7 mouse cellular contexts compared by ENCODE assay signal in the genomic region with DNA sequence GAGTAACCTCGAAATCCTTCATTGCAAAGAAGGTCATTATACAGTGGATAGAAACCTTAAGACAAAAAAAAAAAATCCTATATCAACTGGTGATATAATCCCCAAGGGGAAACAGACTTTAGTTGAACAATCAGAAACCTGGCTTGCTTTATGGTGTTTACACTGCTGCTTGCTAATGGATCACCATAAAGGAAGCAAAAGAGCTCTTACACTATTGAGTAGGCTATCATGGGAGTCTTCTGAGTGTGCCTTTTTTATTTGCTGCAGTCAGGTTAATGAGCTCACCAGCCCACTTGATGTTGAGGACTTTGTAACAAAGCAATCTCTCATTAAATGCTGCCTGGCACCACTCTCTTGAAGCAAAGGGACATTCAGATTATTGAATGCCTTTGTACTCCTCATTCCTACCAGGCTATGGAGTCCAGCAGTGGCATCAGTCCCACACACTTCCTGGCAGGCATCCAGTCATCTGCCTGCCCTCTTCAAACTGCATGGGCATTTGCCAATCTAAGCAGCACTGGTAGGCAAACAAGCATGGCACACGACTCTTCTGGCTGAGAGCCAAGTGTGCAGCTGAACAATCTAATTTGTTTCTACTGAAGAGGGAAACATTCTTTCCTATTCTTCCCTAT.
DNase-seq lines count a peak whose midpoint lies in the region; ATAC-seq lines count a peak whose summit lies in the region.

No protein-coding gene starts in this region.

- peak; percentile 90 for ATAC-seq in heart, embryonic 15.5 days (replicated peaks; ENCODE audit: insufficient number of reproducible peaks, insufficient read depth, low FRiP score, low read depth)
- peak; percentile 75 for ATAC-seq in midbrain, embryonic 12.5 days (ENCODE audit: low FRiP score, low read depth)
- ATAC-seq in stomach, embryonic 16.5 days (ENCODE audit: insufficient read depth, low FRiP score), result peak; percentile 25; the same call in 1 of the 2 replicates
- no peak for ATAC-seq in megakaryocyte progenitor cell, adult 5-6 weeks (replicated peaks; ENCODE audit: poor library complexity)

- no peaks in the 10 kb centered on the region for H3K36me3 ChIP-seq in heart, embryonic 15.5 days
- no peaks in the 10 kb centered on the region for H3K36me3 ChIP-seq in midbrain, embryonic 12.5 days
- H3K36me3 ChIP-seq in stomach, embryonic 16.5 days (ENCODE audit: control insufficient read depth, insufficient read depth, low read length), result no peaks in the 10 kb centered on the region

- H3K4me1 ChIP-seq in heart, embryonic 15.5 days (replicated peaks), result peaks cover 7% of the 10 kb centered on the region
- H3K4me1 ChIP-seq in midbrain, embryonic 12.5 days, result peaks cover 7% of the 10 kb centered on the region; the same call in 1 of the 2 replicates
- H3K4me1 ChIP-seq in stomach, embryonic 16.5 days (ENCODE audit: control insufficient read depth, insufficient read depth, low read length), result no peaks in the 10 kb centered on the region

- H3K4me3 ChIP-seq in heart, embryonic 15.5 days, result no peak overlapping the region
- no peak overlapping the region for H3K4me3 ChIP-seq in midbrain, embryonic 12.5 days
- H3K4me3 ChIP-seq in stomach, embryonic 16.5 days (replicated peaks; ENCODE audit: low read length), result no peak overlapping the region

- no peaks in the 10 kb centered on the region for H3K27me3 ChIP-seq in heart, embryonic 15.5 days
- H3K27me3 ChIP-seq in midbrain, embryonic 12.5 days, result no peaks in the 10 kb centered on the region
- H3K27me3 ChIP-seq in stomach, embryonic 16.5 days (ENCODE audit: control insufficient read depth, insufficient read depth, low read length), result no peaks in the 10 kb centered on the region

- no peaks in the 10 kb centered on the region for H3K9me3 ChIP-seq in heart, embryonic 15.5 days (replicated peaks)
- H3K9me3 ChIP-seq in midbrain, embryonic 12.5 days, result no peaks in the 10 kb centered on the region
- H3K9me3 ChIP-seq in stomach, embryonic 16.5 days (replicated peaks; ENCODE audit: control insufficient read depth, low read length), result no peaks in the 10 kb centered on the region

- peak overlapping the region; percentile 45; the same call in 1 of the 2 replicates for H3K27ac ChIP-seq in heart, embryonic 15.5 days
- no peak overlapping the region for H3K27ac ChIP-seq in midbrain, embryonic 12.5 days (replicated peaks)
- no peak overlapping the region for H3K27ac ChIP-seq in stomach, embryonic 16.5 days (ENCODE audit: low read length)

- DNase-seq in brain, adult 2 months (ENCODE audit: low read depth, low spot score), result peak; percentile 89
- DNase-seq in cerebellum, adult 11-12 months, result peak; percentile 70
- DNase-seq in layer of hippocampus, adult 9-10 months (ENCODE audit: low spot score), result peak; percentile 24

- 40% methylated on average over 2 of the region's 2 CpGs for WGBS in heart, embryonic 15.5 days
- WGBS in midbrain, embryonic 12.5 days, result 57% methylated on average over 2 of the region's 2 CpGs
- WGBS in stomach, embryonic 16.5 days, result 39% methylated on average over 2 of the region's 2 CpGs

- H3K4me2 ChIP-seq in heart, embryonic 15.5 days, result no peak overlapping the region
- H3K4me2 ChIP-seq in midbrain, embryonic 12.5 days (replicated peaks), result no peak overlapping the region
- H3K4me2 ChIP-seq in stomach, embryonic 16.5 days (ENCODE audit: low read depth, low read length), result no peak overlapping the region

- H3K9ac ChIP-seq in heart, embryonic 15.5 days, result no peak overlapping the region
- H3K9ac ChIP-seq in midbrain, embryonic 12.5 days (replicated peaks), result no peak overlapping the region
- no peak overlapping the region for H3K9ac ChIP-seq in stomach, embryonic 16.5 days (ENCODE audit: low read length)

Comparison
In these comparisons a context has a peak if more than half of its experiments do, and no peak if none do; other contexts are left out.
1. DNase-seq: peak in every context shown above with its lines; median percentile 89 in brain, adult 2 months; 70 in cerebellum, adult 11-12 months; 24 in layer of hippocampus, adult 9-10 months.